Mouse (Mus musculus) liver, embryonic 14.5 days (tissue): ENCODE data around the gene Klhl32.

Experiments used
- CTCF ChIP-seq: IDR thresholded peaks from 2 replicates; pipeline ENCODE4 v1.5.1; 2016; ENCODE audit warnings: antibody characterized with exemption, low read depth, control low read depth
- EP300 ChIP-seq: IDR thresholded peaks from 2 replicates; pipeline ENCODE4 v1.6.1; 2016; ENCODE audit warnings: antibody characterized with exemption, low read depth

- TF ChIP-seq CTCF: no peak
- TF ChIP-seq EP300: no peak
Observed at GRCm38 (mm10) chr4:24797280-24797679, 53.6 kb downstream of the Klhl32 start.
